Mouse (Mus musculus) heart, embryonic 15.5 days (tissue): Measurements from ENCODE around the gene Rbm44. TPM values are rescaled to one million over a fixed set of nuclear protein-coding genes. Genes with fewer than 3 reads are reported as not detected.

ENCODE experiments used
- ATAC-seq: fragments of 200-750 bp; cut with Nextera tagmentation; replicated peaks from 2 replicates; pipeline ENCODE4 v1.8.0; 2017; ENCODE audit warnings: low read depth, moderate TSS enrichment; ENCODE audit not compliant: insufficient number of reproducible peaks, insufficient read depth, low FRiP score
- H3K27ac ChIP-seq: fragments of 300-500 bp; sonication (generic); 2 replicates; pipeline ENCODE4 v1.5.1; 2015; ENCODE audit warnings: mild to moderate bottlenecking, inconsistent platforms
- H3K27me3 ChIP-seq: fragments of 300-500 bp; sonication (generic); 2 replicates; pipeline ENCODE4 v1.6.1; 2015; ENCODE audit warnings: inconsistent platforms
- H3K36me3 ChIP-seq: fragments of 300-500 bp; sonication (generic); 2 replicates; pipeline ENCODE4 v1.6.1; 2015; ENCODE audit warnings: mild to moderate bottlenecking, inconsistent platforms
- H3K4me1 ChIP-seq: fragments of 300-500 bp; sonication (generic); replicated peaks from 2 replicates; pipeline ENCODE4 v1.6.1; 2015; ENCODE audit warnings: inconsistent platforms
- H3K4me2 ChIP-seq: fragments of 300-500 bp; sonication (generic); 2 replicates; pipeline ENCODE4 v1.6.1; 2015; ENCODE audit warnings: inconsistent platforms, mild to moderate bottlenecking, moderate library complexity
- H3K4me3 ChIP-seq: fragments of 300-500 bp; sonication (generic); 2 replicates; pipeline ENCODE4 v1.5.1; 2015; ENCODE audit warnings: mild to moderate bottlenecking, inconsistent platforms
- H3K9ac ChIP-seq: fragments of 300-500 bp; sonication (generic); 2 replicates; pipeline ENCODE4 v1.6.1; 2015; ENCODE audit warnings: mild to moderate bottlenecking, inconsistent platforms
- H3K9me3 ChIP-seq: fragments of 300-500 bp; sonication (generic); replicated peaks from 2 replicates; pipeline ENCODE4 v1.6.1; 2016; ENCODE audit warnings: inconsistent platforms
- WGBS: fragments of 180-500 bp; shearing (Covaris S2); methylation state at CpG from one replicate; pipeline ENCODE4 v1.1.7; 2015; ENCODE audit warnings: mixed read lengths; 5-methylcytosine and 5-hydroxymethylcytosine counted together
- polyA plus RNA-seq: library from polyadenylated mRNA; unstranded; fragments of >200 nt; fragmentation: Nextera tagmentation; extraction: Ambion mirVana; gene quantifications from 2 replicates; pipeline ENCODE4 v1.2.1, GENCODE M21; 2015

Gene Rbm44
- polyA plus RNA-seq, 1 experiment from 2014 or later = 4.0 TPM

DNA sequence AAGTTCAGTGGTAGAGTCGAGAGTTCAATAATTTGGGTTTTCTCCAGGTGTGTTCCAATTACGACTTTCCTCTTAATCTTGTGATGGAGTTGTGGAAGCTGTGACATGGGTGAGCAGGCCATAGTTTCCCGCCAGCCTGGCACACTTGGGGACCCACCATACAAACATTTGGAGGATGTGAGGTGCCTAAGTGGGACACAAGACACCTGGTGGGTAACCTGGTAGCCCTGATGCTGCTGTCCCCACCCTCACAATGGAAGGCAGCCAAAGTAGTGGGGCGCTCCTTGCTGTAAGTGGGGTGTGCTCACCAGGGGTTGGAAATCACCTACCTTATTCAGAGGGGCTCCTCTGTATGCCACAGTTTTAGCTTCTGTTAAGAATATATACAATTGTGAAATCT is 32.3 kb upstream of the Rbm44 start:
- peaks cover 72% of the 10 kb centered on the region for H3K36me3 ChIP-seq

GRCm38 (mm10) chr1:91122121-91122520 is 22.8 kb upstream of the Rbm44 start:
- peaks cover 90% of the 10 kb centered on the region for H3K36me3 ChIP-seq
- 88% methylated on average over 11 of the region's 11 CpGs for whole genome bisulfite sequencing
- H3K9me3 ChIP-seq = no peaks in the 10 kb centered on the region
- H3K27ac ChIP-seq = no peak overlapping the region
- no peaks in the 10 kb centered on the region for H3K4me1 ChIP-seq
- H3K9ac ChIP-seq = no peak overlapping the region
- H3K27me3 ChIP-seq = no peaks in the 10 kb centered on the region
- no peak overlapping the region for H3K4me3 ChIP-seq
- H3K4me2 ChIP-seq = no peak overlapping the region
- ATAC-seq = no peak

More for the DNA sequence above, 32.3 kb upstream of the Rbm44 start:
- WGBS = 90% methylated on average over 4 of the region's 4 CpGs
- H3K9ac ChIP-seq = no peak overlapping the region
- no peaks in the 10 kb centered on the region for H3K9me3 ChIP-seq
- ATAC-seq = no peak
- H3K27ac ChIP-seq = no peak overlapping the region
- H3K4me2 ChIP-seq = no peak overlapping the region
- H3K27me3 ChIP-seq = no peaks in the 10 kb centered on the region
- peaks cover 30% of the 10 kb centered on the region for H3K4me1 ChIP-seq
- no peak overlapping the region for H3K4me3 ChIP-seq

DNA sequence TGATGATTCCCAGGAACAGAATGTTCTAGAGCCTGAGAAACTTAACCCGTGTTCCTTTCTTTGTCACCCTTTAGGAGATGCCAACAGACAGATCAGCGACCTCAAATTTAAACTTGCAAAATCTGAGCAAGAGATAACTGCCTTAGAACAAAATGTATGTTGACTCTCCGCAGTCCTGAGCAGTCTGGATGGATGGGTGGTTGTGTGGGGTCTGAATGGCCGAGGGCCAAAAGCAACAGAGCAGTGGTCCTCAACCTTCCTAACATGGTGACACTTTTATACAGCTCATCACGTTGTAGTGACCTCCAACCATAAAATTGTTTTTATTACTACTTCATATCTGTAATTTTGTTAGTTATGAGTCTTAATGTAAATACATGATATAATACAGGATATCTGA is 21.9 kb upstream of the Rbm44 start:
- H3K9ac ChIP-seq = no peak overlapping the region
- no peaks in the 10 kb centered on the region for H3K9me3 ChIP-seq
- H3K4me3 ChIP-seq = no peak overlapping the region
- H3K27me3 ChIP-seq = no peaks in the 10 kb centered on the region
- 86% methylated on average over 5 of the region's 5 CpGs for WGBS
- no peak overlapping the region for H3K27ac ChIP-seq
- no peaks in the 10 kb centered on the region for H3K4me1 ChIP-seq
- no peak for ATAC-seq
- H3K36me3 ChIP-seq = peaks cover 90% of the 10 kb centered on the region
- H3K4me2 ChIP-seq = no peak overlapping the region

DNA sequence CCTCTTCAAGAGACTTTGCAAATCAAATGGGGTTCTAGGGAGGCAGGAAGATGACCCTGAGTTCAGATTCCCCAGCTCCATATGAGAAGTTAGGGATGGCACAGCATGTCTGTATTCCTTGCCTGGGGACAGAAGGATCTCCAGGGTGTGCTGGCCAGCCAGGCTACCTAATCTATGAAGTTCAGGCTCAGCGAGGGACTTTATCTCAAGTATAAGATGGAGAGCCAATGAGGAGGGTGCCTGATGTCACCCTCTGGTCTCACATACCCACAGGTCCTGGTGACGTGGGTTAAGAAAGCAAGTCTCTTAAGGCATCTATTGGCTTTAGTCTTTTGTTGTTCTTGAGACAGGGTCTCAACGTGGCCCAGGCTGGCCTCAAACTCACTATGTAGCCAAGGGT is 21.4 kb upstream of the Rbm44 start:
- Histone ChIP-seq H3K27ac (no peak overlapping the region), H3K4me1 (no peaks in the 10 kb centered on the region), H3K9ac (no peak overlapping the region), H3K27me3 (no peaks in the 10 kb centered on the region), H3K4me2 (no peak overlapping the region), H3K36me3 (peaks cover 91% of the 10 kb centered on the region), H3K9me3 (no peaks in the 10 kb centered on the region), H3K4me3 (no peak overlapping the region)
- no peak for ATAC-seq
- 71% methylated on average over 3 of the region's 3 CpGs for WGBS

GRCm38 (mm10) chr1:91128849-91129248 is 16.0 kb upstream of the Rbm44 start:
- Histone ChIP-seq H3K4me1 (no peaks in the 10 kb centered on the region), H3K27me3 (no peaks in the 10 kb centered on the region), H3K36me3 (peaks cover 62% of the 10 kb centered on the region), H3K9ac (no peak overlapping the region), H3K27ac (no peak overlapping the region), H3K4me3 (no peak overlapping the region), H3K4me2 (no peak overlapping the region), H3K9me3 (no peaks in the 10 kb centered on the region)
- no peak for ATAC-seq
- WGBS = 89% methylated on average over 4 of the region's 4 CpGs

- Histone ChIP-seq H3K36me3 (no peaks in the 10 kb centered on the region), H3K9ac (no peak overlapping the region), H3K4me2 (no peak overlapping the region), H3K27me3 (no peaks in the 10 kb centered on the region), H3K27ac (no peak overlapping the region), H3K4me1 (no peaks in the 10 kb centered on the region), H3K4me3 (no peak overlapping the region), H3K9me3 (no peaks in the 10 kb centered on the region)
- WGBS = 62% methylated on average over 2 of the region's 2 CpGs
- no peak for ATAC-seq
Measured at GRCm38 (mm10) chr1:91137036-91137435, 7.9 kb upstream of the Rbm44 start.

DNA sequence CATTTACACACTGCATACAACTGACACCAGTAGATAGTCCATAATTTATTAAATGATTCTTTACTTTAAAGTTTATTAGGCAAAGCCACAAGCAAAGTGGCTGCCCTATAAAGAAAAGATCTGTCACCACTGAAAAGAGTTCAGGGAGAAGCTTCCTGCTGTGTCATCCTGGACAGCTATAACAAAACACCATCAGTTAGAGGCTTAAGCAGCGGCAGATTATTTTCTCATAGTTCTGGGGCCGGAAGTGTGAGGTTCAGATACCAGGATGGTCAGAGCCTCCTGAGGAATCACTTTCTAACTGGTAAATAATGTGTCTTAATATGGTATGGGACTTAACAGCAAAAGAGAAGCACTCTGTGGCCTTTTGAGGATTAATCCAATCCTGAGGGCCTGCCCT is 6.6 kb downstream of the Rbm44 start:
- Histone ChIP-seq H3K36me3 (no peaks in the 10 kb centered on the region), H3K4me2 (no peak overlapping the region), H3K4me3 (no peak overlapping the region), H3K9me3 (no peaks in the 10 kb centered on the region), H3K9ac (no peak overlapping the region), H3K27ac (no peak overlapping the region), H3K27me3 (no peaks in the 10 kb centered on the region), H3K4me1 (no peaks in the 10 kb centered on the region)
- no peak for ATAC-seq
- 61% methylated on average over 2 of the region's 2 CpGs for WGBS

DNA sequence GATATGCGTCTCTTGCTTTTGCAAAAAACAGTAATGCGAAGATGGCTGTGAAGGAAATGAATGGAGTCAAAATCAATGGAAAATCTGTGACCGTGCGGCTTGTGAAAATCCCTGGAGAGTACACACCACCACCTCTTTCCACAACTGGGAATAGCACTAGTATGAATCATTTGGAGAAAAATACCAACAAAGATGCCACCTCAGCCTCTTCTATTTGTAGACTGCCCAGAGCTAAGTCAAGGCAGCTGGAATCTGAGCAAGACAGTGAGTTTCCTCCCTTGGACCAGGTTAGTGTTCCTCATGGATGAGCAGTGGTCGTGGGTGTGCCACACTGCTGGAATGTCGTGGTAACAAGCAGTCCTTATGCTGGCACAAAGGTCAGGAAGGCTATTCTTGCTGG is 21.9 kb downstream of the Rbm44 start:
- H3K27ac ChIP-seq = no peak overlapping the region
- no peaks in the 10 kb centered on the region for H3K27me3 ChIP-seq
- no peaks in the 10 kb centered on the region for H3K36me3 ChIP-seq
- no peak overlapping the region for H3K4me2 ChIP-seq
- no peak for ATAC-seq
- H3K9me3 ChIP-seq = no peaks in the 10 kb centered on the region
- no peak overlapping the region for H3K9ac ChIP-seq
- H3K4me3 ChIP-seq = no peak overlapping the region
- 0 out of 2 replicates have a peak, but pooled peaks cover 4% of the 10 kb centered on the region for H3K4me1 ChIP-seq
- WGBS = 80% methylated on average over 6 of the region's 6 CpGs

- Histone ChIP-seq H3K4me3 (no peak overlapping the region), H3K27me3 (no peaks in the 10 kb centered on the region), H3K9ac (no peak overlapping the region), H3K4me2 (no peak overlapping the region), H3K4me1 (0 out of 2 replicates have a peak, but pooled peaks cover 4% of the 10 kb centered on the region), H3K9me3 (no peaks in the 10 kb centered on the region), H3K27ac (no peak overlapping the region), H3K36me3 (no peaks in the 10 kb centered on the region)
- WGBS = 47% methylated on average over 4 of the region's 4 CpGs
- no peak for ATAC-seq
Measured at GRCm38 (mm10) chr1:91169157-91169556, 24.3 kb downstream of the Rbm44 start.

- Histone ChIP-seq H3K36me3 (no peaks in the 10 kb centered on the region), H3K9ac (no peak overlapping the region), H3K9me3 (no peaks in the 10 kb centered on the region), H3K4me2 (no peak overlapping the region), H3K27me3 (no peaks in the 10 kb centered on the region), H3K4me1 (peaks cover 7% of the 10 kb centered on the region), H3K4me3 (no peak overlapping the region), H3K27ac (no peak overlapping the region)
- no peak for ATAC-seq
- 80% methylated on average over 5 of the region's 5 CpGs for WGBS
Measured at GRCm38 (mm10) chr1:91174796-91175195, 29.9 kb downstream of the Rbm44 start.

- Histone ChIP-seq H3K4me1 (peaks cover 18% of the 10 kb centered on the region), H3K4me3 (no peak overlapping the region), H3K4me2 (no peak overlapping the region), H3K27me3 (no peaks in the 10 kb centered on the region), H3K27ac (no peak overlapping the region), H3K9ac (no peak overlapping the region), H3K36me3 (no peaks in the 10 kb centered on the region), H3K9me3 (no peaks in the 10 kb centered on the region)
- 68% methylated on average over 3 of the region's 3 CpGs for WGBS
- no peak for ATAC-seq
Measured at GRCm38 (mm10) chr1:91176026-91176425, 31.1 kb downstream of the Rbm44 start.

DNA sequence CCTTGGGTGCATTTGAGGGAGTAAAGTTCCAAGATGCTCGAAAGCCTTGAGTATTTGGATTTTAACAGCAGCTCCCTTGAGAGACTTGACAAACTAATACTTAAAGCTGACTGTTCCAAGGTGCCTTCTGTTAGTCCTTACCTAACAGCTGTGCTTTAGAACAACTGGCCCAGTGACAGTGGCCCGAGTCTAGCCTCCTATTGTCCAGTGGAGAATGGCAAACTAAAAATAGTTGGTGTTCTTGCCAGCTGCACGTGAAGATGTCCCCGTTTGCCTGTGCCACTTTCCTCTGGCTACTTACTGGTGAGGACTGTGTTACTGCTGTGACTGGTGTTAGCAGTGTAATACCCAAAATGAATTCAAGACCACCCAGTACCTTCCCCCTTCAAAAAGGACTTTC is 32.0 kb downstream of the Rbm44 start:
- Histone ChIP-seq H3K4me3 (no peak overlapping the region), H3K27ac (no peak overlapping the region), H3K4me1 (peaks cover 26% of the 10 kb centered on the region), H3K36me3 (no peaks in the 10 kb centered on the region), H3K4me2 (no peak overlapping the region), H3K9me3 (no peaks in the 10 kb centered on the region), H3K9ac (no peak overlapping the region), H3K27me3 (no peaks in the 10 kb centered on the region)
- no peak for ATAC-seq
- WGBS = 49% methylated on average over 4 of the region's 4 CpGs
